Mouse (Mus musculus) layer of hippocampus, postnatal 25 days (tissue): Measurements from ENCODE around the gene Foxl1. TPM values are rescaled to one million over a fixed set of nuclear protein-coding genes. Genes with fewer than 3 reads are reported as not detected.
A peak's percentile ranks its signal among the peaks of the same experiment; 100 is the strongest.
"Not testable (repeated sequence)": the region's sequence is repeated elsewhere in the genome, so short reads cannot be mapped to it uniquely, and the experiment has no call there.

ENCODE experiments used
- DNase-seq, 2 experiments: peaks; one replicate each; pipeline ENCODE4 v3.0.0; 2022; ENCODE audit warnings: mixed read lengths in 2 of 2, low spot score in 1 of 2; ENCODE audit errors: extremely low spot score in 1 of 2
- total RNA-seq, 2 experiments: library from RNA; stranded (reverse); gene quantifications; 2 replicates each; pipeline ENCODE4 v1.2.3; 2021

Gene Foxl1
- total RNA-seq, 2 experiments from 2014 or later = not detected

DNA sequence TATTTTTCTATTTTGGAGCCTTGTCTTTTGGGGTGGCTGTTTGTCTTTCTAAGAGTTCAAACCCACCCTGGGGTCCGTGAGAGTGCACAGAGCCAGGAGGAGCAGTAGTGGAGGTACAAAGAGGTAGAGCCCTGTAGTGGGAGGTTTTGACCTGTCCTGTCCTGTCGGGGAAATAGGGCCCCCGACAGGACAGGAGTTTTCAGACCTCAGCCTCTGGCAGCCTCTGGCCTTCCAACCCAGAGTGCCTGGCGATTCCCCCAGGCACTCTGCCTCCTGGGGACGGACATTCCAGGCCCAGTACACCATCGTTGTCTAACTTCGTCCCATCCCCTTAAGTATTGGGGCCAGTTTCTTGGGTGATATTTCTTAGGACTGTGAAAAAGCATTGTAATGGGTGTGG lies 5.4 kb upstream of the Foxl1 start:
- DNase-seq = no peak

DNA sequence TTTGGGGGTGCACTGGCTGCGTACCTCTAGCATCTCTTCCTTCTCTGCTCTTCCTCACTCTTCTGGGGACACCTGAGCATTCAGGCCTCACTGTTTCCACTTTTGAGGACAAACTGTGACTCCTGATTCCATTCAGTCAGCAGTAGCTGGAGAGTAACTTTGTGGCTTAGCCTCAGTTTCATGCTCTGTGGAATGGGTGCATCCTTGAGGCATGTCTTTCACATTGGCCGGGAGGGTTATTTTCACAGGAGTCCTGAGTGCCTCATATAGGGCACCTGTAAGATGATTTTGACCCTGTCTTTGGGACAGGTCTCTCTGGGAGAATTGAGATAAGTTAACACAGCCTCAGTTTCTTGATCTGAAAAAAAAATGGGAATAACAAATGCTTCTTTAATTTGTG lies 4.6 kb upstream of the Foxl1 start:
- no peak for DNase-seq

DNA sequence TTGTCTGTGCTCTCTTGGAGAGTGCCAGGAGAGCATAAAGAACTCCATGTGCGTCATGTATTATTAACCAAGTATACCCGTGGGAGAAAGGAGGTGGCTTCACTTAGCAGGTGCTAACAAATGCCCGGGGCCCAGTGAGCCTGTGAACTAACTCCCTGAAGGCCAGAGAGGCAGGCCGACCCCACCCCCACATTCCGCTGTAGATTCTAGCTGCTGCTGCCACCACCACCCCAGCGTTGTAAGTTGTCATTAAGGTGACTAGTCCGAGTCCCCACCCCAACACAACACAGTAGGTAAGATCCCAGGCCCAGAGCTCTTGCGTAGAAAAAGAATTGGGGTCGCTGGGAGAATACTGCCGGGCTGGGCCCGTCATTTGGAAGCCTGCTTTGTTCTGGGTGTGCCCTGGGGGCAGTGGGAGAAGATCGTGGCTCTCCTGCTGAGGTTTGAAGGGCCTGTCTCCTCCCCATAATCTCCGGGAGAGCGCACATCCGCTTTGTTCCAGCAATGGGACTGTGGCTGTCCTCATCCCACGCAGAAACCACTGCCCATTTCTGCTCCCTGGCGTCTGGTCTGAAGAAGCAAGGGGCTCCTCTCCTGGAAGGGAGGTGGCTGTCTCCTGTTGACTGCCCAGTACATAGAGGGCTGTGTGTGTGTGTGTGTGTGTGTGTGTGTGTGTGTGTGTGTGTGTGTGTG lies 3.0 kb upstream of the Foxl1 start:
- DNase-seq = no peak

DNA sequence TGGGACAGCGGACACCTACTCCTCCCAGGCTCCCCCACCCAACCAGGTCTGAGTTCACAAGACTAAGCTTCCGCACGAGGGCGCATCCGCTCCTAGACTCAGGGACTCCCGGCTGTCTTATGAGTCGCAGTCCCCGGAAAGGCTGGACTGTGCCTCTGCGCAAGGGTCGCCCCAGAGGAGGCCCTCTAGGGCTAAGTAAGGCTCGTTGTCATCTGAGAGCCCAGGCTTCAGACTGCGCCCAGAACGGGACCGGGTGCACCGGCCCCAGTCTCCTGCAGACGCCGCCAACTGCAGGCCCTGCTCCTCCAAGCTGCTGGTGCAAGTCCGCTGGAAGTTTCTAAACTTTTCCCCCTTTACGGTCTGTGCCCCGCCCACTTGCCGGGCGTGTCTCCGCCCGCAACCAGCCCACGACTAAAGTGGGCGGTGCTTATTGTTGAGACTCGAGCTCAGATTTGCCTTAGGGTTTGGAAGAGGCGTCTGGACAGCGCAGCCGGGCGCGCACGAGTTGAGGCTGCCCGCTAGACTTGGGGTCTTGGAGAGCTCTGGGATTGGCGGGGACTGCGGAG lies 2.3 kb upstream of the Foxl1 start:
- peak in 1 of 2 experiments; percentile 56 for DNase-seq

DNA sequence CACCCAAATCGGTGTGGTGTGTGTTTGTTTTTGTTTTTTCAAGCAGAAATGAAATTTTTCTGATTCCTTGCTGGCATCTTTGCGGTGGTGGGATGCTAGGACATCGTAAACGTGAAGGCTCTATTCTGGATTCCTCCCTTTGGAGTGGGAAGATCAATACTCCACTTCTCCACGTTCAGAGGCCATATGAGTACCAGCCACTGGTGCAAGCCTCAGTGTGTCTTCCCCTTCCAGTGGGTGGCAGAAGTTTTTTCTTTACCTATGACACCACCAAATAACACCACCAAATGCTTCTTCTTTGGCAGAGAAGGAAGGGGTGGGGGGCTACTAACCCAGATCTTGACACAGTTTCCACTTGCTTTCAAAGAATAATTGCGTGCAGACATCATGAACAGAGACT lies 1.5 kb upstream of the Foxl1 start:
- no peak for DNase-seq

DNA sequence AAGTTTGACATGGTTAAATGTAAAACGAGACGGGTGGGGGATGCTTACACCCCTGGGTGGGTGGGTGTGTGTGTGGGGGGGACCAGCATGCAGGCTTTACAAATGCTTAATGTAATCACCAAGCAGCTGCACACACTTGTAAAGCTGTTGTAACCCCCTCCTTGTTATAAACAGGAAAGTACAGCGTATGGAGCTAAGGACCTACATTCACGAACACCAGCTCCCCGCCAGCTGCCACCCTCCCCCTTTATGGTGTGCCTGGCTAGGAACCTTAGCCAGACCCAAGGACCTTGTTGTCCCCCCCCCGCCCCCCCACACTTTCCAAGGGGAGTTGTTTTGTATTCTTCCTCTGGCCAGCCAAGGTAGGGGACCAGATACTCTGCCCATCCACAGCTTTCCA lies 1.0 kb upstream of the Foxl1 start:
- no peak for DNase-seq

DNA sequence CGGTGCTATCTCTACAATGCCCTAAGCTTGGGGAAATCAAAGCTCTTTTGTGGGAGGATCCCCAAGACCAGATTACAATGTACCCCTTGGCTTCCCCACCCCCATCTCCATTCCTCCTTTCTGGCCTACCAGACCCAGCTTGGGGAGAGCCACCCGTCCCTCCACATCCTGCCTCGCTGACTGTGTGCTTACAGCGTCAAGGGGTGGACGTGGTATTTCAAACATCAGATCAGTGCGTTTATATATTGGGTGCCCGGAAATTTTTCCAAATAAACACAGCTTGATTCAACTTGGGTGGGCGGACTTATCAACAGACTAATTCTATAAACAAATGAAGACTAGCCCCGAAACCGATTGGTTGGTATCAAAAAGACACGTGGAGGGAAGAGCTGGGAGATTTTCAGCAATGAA lies 444 bp upstream of the Foxl1 start:
- no peak for DNase-seq

DNA sequence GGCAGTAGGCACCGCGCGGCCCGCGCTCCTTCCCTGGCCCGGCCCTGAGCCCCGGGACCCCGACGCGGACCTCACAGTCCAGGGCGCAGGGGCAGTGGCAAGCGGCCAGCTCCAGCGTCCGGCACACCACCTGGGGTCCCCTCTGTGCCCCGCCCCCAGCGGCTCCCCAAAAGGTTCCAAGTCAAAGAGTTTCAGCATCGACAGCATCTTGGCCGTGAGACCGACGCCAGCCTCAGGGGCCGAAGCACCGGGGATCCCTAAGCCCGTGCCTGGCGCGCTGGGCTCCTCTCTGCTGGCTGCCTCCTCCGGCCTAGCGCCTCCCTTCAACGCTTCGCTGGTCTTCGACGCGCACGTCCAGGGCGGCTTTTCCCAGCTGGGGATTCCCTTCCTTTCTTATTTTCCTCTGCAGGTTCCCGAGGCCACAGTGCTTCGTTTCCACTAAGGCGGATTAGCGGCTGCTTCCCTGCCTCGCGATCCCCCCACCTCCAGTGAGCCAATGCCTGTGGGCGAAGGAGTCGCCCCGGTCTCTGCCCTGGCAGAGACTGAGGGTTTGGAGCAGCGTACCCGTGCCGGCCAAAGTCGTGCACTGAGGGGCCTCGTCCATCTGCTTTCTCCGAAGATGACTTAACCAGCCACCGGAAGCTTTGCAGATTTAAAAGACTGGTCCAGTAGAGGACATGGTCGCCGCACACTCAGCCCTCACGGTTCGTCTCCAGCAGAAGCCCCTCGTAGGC lies 958 bp downstream of the Foxl1 start:
- DNase-seq = no peak

DNA sequence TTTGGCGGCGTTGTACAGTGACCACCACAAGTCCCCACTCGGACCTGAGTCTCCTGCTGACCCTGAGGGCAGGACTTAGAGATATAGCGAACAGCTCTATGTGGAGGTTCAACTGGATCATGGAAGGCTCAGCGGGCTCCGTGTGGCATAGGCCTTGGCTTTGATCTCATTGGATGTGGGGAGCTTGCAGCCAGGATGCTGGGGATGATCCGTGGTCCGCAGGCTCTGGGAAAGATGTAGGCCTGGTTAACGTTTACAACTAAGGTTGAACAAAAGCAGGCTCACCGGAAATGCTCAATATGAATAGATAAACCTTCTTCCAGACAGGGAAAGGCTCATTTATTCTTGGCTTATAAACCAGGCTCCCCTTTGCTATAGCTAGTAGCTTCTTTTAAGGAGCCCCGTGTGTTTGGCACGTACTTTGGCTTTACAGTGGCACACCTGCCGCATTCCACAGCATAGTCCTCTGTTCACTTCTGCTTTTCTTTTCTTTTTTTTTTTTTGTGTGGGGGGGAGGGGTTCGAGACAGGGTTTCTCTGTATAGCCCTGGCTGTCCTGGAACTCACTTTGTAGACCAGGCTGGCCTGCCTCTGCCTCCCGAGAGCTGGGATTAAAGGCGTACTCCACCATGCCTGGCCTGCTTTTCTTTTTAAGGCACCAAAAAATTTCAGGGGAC lies 1.7 kb downstream of the Foxl1 start:
- no peak for DNase-seq

DNA sequence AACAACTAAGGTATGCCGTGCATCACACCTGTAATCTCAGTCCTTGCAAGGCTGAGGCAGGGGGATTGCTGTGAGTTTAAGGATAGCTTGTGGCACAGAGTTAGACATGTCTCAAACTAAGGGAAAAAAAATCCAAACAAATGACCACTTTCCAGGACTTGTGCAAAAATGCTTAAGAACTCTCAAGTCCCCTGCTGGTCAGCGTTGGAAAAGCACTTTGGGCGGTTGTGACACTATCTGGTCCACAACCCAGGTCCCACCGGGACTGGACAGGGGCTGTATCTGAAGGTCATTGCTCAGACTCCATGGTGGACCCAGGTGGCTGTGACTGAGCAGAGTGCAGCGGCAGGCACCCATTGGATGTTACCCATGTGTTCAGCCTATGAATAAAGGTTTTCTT lies 2.8 kb downstream of the Foxl1 start:
- no peak for DNase-seq

DNA sequence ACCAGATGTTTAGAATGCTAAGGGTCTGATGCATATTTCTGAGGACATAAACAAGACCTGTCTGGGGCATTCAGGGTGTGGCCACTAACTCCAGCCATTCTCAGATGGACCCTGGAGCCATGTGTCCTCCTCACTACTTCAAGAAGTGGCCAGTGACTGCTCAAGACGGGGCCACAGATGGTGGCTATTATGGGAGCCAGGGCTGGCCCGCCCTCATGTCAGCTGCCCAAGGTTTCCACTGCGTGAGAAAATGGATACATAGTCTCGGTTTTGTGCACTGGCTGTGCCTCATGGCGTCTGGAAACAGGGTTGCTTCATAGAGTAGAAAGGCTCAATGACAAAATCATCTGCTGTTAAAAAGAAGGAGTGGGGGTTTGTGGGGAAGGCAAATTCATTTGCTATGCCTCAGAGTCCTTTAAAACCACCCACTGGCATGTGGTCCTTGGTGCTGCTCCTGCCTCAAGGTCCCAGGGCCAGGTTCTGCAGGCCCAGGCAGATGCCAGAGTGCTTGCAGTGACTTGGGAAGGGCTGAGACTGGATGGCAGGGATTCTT lies 5.3 kb downstream of the Foxl1 start:
- DNase-seq = no peak

DNA sequence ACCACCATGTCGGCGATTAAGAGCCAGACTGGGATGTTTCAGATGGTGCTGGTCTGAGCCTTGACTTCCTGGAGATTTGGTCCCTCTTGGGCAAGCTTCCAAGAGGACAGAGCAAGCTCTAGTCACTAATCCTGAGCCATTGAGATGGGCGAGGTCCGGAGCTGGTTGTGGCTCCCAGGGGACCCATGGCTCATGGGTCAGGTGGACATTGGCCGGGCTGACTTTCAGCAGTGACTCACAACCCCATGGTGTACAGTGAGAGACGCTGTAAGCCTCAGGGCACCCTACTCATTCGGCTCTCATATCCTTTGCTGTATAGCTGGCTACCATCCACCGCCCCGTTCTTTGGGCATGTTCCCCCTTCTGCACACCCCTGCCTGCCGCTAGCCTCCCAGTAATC lies 6.4 kb downstream of the Foxl1 start:
- no peak for DNase-seq

DNA sequence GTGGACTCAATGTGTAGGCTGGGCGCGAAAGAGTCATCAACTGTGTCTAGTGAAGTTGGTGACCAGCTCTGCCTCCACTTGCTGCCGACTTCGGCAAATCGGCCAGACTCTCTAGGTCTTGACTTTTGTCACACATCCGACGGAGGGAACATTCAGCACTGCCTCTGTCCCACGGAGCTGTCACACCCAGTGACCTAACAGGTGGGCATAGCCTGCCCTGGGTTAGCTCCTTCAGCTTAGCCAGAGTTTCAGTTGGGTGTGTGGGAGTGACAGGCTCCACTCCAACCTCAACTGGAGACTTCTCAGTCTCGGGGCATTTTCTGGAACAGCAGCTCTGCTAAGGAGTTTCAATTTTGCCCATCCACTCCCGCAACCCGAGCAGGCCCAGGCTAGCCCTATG lies 6.8 kb downstream of the Foxl1 start:
- no peak for DNase-seq

DNA sequence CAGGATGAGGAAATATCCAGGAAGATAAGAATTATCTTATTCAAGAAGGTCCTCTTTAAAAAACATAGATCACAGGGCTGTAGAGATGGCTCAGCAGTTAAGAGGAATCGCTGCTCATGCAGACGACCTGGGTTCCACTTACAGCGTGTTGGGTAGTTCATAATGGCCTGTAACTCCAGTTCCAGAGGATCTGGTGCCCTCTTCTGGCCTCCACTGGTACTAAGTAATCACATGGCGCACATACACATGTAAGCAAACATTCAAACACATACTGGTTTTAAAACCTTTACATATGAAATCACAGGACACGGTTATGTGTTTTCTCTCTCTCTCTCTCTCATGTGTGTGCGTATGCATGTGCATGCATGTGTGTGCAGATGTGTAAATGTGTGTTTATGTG lies 9.1 kb downstream of the Foxl1 start:
- no peak for DNase-seq

DNA sequence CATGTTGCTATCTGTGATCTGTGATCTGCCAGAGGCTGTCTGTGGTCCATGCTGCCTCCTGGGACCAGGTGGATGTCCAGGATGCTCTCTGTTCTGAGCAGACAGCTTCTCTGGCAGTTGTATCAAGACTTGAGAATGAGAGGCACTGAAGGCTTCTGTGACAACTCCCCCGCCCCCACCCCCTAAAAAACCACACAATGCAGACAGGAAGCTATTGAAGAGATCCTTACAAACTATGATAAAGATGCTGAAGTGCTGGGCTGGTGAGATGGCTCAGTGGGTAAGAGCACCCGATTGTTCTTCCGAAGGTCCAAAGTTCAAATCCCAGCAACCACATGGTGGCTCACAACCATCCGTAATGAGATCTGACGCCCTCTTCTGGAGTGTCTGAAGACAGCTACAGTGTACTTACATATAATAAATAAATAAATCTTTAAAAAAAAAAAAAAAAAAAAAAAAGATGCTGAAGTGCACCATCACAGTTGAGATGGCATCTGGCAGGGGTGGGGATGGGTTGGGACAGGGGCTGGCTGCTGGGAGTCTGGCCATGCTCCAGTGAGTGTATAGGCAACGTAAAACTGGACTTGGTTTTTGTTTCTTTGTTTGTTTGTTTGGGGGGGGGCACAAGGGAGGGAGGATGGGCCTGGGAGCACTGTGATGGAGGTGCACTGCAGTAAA lies 17.9 kb downstream of the Foxl1 start:
- not testable (repeated sequence) for DNase-seq

DNA sequence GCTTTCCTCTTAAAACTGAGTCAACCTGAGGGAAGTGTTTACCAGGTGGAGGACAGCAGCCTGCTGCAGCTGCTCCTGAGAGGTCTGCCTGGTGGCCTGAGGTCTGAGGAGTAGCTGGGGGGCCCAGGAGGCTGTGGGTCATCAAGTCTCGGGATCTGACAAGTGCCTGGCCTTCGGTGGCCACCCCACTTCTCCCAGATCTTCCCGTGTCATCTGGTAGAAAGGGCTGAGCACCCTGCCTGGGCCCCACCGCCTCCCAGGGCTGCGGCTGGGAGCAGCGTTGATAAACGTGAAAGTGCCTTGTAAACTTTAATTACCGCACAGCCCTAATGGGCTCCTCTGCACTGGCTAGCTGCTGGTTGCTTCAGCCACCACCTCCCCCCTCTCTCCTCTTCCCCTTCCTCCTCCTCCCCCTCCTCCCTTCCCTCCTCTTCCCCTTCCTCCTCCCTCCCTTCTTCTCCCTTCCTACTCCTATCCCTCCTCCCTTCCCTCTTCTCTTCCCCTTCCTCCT lies 20.9 kb downstream of the Foxl1 start:
- no peak for DNase-seq

DNA sequence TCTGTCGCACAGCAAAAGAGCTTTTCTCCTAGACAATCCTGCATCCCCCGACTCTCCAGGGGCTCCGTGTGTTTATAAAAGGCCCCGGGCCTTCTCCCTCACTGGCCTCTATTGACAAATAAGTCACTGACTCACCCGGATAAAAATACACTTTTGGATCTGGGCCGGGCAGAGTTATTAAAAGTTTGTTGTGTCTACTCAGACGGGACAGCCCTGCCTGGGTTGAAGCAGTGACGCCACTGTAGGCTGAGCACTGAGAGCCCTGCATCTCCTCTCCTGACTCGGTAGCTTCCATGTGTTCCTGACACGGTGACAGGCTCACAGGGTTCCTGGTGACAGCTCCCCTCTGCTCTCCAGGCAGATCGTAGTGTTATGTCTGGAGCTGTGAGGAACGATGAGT lies 24.7 kb downstream of the Foxl1 start:
- DNase-seq = no peak

DNA sequence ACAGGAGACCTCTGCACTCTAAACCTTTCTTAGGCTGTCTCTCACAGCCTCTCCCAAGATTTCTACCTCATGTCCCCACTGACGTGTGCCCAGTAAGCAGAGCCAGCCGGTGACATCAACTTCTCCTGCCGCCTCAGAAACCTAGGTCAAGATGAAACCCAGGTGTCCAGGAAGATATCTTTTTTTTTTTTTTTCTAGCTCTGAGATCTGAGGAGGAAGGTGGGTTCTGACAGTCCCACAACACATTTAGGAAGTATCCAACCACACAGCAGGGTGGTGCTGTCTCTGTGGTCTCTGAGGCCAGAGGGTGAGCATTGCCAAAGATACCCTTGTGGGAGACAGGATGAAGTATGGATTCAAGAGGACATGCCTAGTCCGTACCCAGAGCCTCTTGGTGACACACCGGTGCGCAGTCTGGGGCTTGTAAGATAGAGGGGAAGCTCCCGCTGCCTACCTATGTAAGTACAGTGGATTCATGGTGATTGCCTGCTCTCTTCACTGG lies 29.3 kb downstream of the Foxl1 start:
- DNase-seq = no peak

DNA sequence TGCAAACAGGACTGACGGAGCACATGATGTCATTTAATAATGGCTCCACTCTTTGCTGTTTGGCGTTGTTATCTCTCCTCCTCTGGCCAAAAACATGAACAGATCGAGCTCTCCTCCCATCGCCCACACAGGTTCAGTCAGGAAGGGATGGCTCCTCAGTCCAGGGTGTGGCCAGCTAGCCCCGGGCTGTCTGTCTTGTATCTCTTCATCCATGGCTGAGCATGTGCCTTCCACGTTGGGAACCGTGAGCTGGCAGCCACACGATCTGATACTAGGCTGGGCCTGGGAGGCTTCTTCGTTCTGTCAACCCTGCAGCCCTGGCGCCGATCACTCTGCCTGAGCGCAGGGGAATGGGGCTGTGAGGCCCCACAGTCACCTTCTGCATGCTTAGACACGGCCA lies 31.1 kb downstream of the Foxl1 start:
- DNase-seq = no peak

DNA sequence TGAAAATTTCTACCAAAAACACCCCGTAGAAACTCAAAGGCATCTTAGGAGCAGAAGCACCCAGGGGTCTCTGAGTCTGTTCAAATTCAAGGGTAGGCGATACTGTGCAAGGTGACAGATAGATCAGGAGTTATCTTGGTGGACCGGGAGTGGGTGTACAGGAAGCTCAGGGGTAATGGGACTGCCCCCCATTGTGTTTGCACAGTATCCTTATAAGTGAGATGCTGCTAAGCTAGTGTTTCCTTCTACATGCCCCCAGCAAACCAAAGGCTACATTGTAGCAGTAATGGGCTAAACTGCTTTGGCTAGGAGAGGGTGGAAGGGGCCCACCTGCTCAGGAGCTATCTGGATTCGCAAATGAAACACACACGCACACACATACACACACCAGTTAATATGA lies 33.7 kb downstream of the Foxl1 start:
- no peak for DNase-seq
